Mouse (Mus musculus) embryonic fibroblast, embryonic 13.5 days (primary cell): ENCODE results near the gene 1700017N19Rik. TPM values are rescaled to one million over a fixed set of nuclear protein-coding genes. Genes with fewer than 3 reads are reported as not detected.

Experiments used
- H3K27ac ChIP-seq: 2 replicates; pipeline ENCODE4 v1.5.1; 2012; ENCODE audit warnings: low read length, control low read depth, inconsistent platforms; ENCODE audit not compliant: insufficient read depth
- H3K4me1 ChIP-seq: 2 replicates; pipeline ENCODE4 v1.6.1; 2011; ENCODE audit warnings: low read length; ENCODE audit not compliant: control insufficient read depth, insufficient read depth
- H3K4me3 ChIP-seq: 2 replicates; pipeline ENCODE4 v1.5.1; 2011; ENCODE audit warnings: mild to moderate bottlenecking, control low read depth, low read length; ENCODE audit not compliant: insufficient read depth
- CTCF ChIP-seq: IDR thresholded peaks from 2 replicates; pipeline ENCODE4 v1.5.1; 2011; ENCODE audit warnings: mild to moderate bottlenecking, control low read depth, low read length, moderate library complexity, borderline replicate concordance; ENCODE audit not compliant: insufficient read depth
- POLR2A ChIP-seq: IDR thresholded peaks from 2 replicates; pipeline ENCODE4 v1.6.1; 2011; ENCODE audit warnings: low read depth, mild to moderate bottlenecking, control low read depth, low read length, moderate library complexity
- polyA plus RNA-seq: library from polyadenylated mRNA; stranded (reverse); fragments of >200 nt; gene quantifications from 2 replicates; pipeline ENCODE4 v1.2.4, GENCODE M21; 2011; ENCODE audit warnings: low read depth; ENCODE audit not compliant: missing spikeins, insufficient read length

1700017N19Rik gene
- polyA plus RNA-seq, 1 experiment: not detected

- Histone ChIP-seq H3K4me3 (no peak overlapping the region), H3K4me1 (no peaks in the 10 kb centered on the region), H3K27ac (no peak overlapping the region)
- TF ChIP-seq POLR2A (no peak), CTCF (no peak)
These were observed 63.9 kb downstream of the 1700017N19Rik start for GRCm38 (mm10) chr10:100654183-100654582.

- Histone ChIP-seq H3K4me1 (no peaks in the 10 kb centered on the region), H3K27ac (no peak overlapping the region), H3K4me3 (no peak overlapping the region)
- TF ChIP-seq CTCF: no peak
- no peak for TF ChIP-seq POLR2A
These were observed 71.8 kb downstream of the 1700017N19Rik start for GRCm38 (mm10) chr10:100661970-100662590.

Other genes with a start within 250 kb of the 1700017N19Rik start
- gene Gm4302, start 249.6 kb upstream of the 1700017N19Rik start, polyA plus RNA-seq: not detected in 2 replicates
- gene Gm4303, start 244.5 kb upstream of the 1700017N19Rik start, polyA plus RNA-seq: not detected in 2 replicates
- not detected in 2 replicates for gene Gm4305, start 239.4 kb upstream of the 1700017N19Rik start, polyA plus RNA-seq
- gene Gm4307, start 229.1 kb upstream of the 1700017N19Rik start, polyA plus RNA-seq: not detected in 2 replicates
- not detected in 2 replicates for gene Gm4312, start 207.9 kb upstream of the 1700017N19Rik start, polyA plus RNA-seq
- gene Tmtc3, start 103.1 kb upstream of the 1700017N19Rik start, polyA plus RNA-seq: 73.4 and 80.6 TPM in 2 replicates
- gene Cep290, start 102.9 kb upstream of the 1700017N19Rik start, polyA plus RNA-seq: 10.7 and 12.2 TPM in 2 replicates
- gene 4930430F08Rik, start 61 bp upstream of the 1700017N19Rik start, polyA plus RNA-seq: 14.4 and 15.5 TPM in 2 replicates